Mouse (Mus musculus) kidney, postnatal 10 days (tissue): ENCODE results near the gene Tesk2.
A peak's percentile ranks its signal among the peaks of the same experiment; 100 is the strongest.
"Not testable (repeated sequence)": the region's sequence is repeated elsewhere in the genome, so short reads cannot be mapped to it uniquely, and the experiment has no call there.

Source experiments
- DNase-seq: peaks from one replicate; pipeline ENCODE4 v3.0.0; 2021; ENCODE audit warnings: mixed read lengths

The Tesk2 gene

DNA sequence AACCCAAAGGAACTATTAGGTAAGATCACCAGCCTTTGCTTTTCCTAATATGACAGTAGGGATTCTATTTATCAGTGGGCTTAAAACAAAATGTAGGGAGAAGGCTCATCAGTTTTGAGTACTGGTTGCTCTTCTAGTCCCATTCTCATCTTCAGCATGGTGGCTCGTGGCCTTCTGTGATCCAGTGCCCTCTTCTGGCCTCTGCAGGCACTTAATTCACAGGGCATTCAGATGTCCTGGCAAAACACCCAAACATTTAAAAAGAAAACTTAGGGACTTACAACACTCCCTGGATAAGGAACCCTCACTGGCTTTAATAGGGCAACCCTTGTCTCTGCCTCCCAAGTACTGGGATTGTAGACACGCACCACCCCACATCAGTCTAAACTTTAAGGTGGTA lies 73.5 kb downstream of the Tesk2 start:
- no peak for DNase-seq

DNA sequence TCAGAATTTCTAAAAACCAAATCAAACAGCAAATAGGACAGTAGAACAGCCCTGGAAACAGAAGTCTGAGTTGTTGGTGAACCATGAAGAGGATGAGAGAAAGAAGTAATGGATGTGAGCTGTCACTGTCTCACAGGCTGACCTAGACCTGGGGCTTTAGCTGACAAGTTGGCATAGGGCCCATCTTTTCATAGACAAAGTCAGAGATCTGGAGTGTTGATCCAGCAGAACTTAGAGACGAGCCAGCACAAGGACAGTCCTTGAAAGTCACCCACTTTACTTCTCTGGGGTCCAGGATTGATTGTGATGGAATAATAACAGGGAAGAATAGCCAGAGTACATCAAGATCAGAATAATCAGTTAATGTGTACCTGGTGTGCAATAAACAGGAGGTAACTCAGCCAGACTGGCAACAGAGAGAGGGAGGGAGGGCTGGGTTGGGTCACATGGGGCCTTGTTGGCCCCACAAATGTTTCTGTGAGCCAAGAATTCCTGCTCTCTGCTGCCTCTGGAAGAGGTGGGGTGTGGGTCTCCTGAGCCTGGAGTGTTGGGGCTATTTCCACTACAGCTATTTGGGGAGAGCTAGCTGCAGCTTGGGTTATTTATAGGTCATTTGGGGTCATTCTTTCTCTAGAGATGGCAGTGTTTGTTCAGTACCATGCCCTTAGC lies 75.8 kb downstream of the Tesk2 start:
- peak; percentile 38 for DNase-seq

DNA sequence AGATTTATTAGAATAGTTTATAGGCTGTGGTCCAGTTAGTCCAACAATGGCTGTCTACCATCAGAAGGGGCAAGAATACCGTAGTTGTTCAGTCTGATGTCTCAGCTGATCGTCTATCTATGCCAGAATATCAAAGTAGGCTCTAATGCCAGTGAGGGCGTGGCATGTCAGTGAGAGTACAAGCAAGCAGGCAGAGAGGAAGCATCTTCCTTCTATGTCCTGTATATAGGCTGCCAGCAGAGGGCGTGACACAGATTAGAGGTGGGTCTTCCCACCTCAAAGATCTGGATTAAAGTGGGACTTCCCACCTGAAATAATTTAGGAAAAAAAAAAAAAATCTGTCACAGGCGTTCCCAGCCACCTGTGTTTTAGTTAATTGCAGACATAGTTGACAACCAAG lies 79.2 kb downstream of the Tesk2 start:
- DNase-seq = peak; percentile 23

DNA sequence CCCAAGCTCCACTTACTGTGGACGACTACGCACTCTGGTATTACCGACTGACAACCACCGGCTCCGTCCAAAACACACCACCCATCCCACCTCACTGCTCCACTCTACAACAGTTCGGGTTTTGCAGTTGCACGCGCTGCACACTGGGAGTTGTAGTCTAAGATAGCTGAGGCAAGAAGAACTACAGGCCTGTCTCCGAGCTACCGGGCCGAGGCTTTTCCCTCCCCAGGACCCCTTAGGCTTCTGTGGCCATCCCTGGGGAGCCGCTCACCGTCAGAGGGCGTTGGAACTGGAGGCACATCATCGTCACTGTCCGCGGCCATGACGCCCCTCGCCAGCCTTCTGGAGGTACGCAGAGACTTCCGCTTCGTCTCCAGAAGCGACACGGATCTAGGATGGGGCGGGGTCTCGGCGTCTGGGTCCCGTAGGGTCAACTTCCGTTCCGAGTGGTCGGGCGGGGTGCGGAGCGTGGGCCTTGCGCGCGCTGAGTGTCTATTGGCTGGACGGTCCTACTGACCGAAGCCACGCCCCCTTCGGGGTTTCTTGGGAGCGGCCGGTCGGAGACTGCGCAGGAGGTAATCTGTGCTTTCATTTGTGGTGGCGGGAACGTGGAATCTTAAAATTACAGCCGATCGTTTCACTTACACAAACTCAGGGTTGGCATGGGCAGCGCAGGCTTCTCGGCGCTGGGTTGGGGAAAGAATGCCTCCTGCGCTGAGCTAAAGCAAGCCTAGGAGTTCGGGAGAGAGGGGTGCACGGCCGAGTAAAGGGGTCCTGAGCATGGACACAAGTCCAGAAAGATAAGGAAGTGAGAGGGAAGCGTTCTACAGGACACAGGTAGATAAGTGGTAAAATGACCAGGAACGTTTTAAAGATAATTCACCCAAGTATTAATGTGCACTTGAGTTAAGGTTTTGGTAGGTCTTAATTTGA lies 86.7 kb downstream of the Tesk2 start, which contains the start of the genes Toe1 and Mutyh:
TSS of gene Toe1 (minus strand) at position 444 of the 933 bp plus-strand sequence.
TSS of gene Mutyh (plus strand) at position 527 of the 933 bp plus-strand sequence.
- peak; percentile 97 for DNase-seq

DNA sequence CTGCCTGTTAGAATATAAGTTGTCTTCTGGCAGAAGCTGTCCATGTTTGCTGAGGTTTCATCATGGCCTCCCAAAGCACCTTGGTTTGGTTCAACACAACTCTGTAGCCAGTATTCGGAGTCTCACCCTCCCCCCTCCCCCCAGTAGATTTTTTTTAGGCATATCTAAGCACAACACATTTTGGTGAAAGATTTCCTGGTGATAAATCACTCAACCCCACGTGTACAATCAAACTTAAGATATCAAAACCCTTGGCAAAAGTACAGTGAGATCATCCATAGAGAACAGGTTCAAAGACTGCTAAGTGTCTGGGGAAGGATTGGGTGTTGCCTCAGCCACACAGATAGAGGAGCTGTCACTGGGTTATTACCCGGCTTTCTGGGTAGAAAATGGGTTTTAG lies 90.3 kb downstream of the Tesk2 start:
- DNase-seq = no peak

DNA sequence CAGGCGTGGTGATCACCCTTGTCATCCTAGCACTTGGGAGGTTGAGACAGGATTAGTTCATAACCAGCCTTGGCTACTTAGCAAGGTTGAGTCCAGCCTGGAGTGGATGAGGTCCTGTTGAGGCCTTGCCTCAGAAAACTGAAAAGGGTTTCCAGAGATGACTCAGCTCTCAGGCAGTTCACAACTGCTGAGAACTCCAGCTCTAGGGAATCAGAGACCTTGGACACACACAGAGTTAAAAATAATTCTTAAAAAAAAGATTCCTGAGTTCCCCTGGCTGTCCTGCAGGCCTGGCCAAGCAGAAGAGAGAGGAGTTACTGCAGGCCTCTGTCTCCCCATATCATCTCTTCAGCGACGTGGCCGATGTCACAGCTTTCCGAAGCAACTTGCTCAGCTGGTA lies 94.5 kb downstream of the Tesk2 start:
- DNase-seq = no peak

DNA sequence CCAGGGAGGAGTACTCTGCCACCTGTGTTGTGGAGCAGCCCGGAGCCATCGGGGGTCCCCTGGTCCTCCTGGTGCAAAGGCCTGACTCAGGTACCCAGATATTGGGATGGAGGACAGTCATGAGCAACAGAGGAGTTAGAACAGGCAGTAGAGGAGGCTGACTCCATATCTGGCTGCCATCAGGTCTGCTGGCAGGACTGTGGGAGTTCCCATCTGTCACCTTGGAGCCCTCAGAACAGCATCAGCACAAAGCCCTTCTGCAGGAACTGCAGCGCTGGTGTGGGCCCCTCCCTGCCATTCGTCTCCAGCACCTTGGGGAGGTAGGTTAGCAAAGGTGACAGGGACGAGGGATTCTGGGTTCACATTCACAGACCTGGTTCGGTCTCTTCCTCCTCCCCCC lies 96.7 kb downstream of the Tesk2 start:
- no peak for DNase-seq

DNA sequence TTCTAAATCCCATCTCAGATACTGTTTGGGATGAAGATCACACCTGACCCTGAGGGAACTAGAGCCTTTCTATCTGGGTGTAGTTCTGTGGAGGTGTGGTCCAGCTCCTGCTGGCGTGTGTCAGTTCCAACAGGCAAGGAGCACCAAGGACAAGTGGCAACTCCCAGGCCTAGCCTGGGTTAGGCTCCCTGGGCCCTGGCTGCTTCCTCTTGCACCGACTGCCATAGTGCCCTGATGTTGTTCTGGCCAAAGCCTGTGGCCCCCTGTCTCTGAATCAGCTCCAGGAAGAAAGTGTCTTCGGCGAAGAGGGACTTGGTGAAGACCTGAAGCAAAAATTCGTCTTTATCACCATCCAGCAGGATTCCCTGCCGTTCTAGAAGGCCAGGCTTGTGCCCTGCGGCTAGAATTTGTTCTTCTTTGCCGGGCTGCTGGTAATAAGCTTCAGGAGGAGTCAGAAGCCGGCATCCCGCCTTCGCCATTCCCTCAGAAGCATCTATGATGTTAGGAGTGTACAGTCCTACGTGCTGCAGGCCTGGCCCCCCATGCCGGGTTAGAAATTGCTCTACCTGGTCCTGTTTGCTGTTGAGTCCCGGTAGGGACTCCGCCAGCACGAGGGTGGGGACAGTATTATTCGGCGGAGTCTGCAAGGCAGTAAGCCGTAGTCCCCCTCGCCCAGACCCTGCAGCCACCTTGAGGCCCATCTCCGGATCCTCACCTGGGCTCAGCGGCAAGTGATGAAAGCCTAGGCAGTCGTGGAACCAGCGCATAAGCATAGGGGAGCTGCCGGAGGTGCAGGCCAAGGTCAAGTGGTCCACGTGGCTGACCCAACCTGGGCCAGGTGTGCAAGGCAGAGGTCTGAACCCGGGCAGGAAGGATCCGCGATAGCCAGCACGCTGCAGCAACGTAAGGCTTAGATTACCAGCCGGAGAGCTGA lies 99.5 kb downstream of the Tesk2 start:
- DNase-seq = no peak

DNA sequence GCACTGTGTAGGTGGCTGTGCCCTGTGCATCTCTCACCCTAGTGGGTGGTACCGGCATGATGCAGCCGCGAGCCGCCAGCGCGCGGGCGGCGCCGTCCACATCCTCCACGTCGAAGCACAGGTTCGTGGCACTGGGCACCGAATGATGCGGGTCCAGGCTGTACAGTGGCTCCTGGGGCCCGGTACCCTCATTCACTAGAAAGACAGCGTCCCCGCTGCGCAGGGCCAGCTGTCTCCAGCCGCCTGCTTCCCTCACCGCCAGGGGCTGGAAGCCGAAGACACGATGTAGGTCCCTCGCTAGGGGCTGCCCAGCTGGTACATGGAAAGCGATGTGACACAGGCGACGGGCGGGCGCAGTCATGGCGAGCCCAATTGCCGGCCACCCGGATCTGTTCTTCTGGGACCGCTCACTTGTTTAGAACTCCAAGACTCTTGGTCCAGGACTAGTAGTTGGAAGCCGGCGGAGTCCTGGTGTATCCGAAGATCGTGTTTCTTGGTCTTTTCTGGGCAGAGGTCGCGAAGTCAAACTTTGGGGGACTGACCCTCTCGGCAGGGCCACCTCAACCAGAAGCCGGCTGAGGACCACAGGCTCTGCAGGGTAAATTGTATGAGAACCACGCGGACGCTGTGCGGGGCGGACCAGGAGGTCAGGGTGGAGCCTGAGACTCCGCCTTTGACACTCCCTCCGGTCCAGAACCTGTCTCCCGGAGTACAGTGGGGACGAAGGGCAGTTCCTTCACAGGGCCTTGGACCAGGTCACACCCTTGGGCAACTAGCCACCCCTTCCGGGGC lies 100.3 kb downstream of the Tesk2 start:
- peak; percentile 84 for DNase-seq

DNA sequence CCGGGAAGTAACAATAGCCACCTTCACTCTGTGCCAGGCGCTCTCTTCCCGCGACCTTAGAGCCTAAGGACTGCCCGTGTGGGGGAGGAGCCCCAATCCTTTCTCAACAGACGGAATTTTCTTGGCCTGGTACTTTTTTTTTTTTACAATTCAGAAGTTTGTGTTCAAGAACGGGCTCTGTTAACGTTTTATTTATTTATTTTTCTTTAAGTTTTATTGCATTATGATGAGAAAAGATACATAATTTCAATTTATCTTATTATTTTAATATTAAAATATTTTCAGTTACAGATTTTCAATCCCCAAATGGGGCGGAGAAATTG lies 100.9 kb downstream of the Tesk2 start, which contains the start of gene Hpdl:
TSS of gene Hpdl (minus strand) at position 14 of the 323 bp plus-strand sequence.
- DNase-seq = no peak

DNA sequence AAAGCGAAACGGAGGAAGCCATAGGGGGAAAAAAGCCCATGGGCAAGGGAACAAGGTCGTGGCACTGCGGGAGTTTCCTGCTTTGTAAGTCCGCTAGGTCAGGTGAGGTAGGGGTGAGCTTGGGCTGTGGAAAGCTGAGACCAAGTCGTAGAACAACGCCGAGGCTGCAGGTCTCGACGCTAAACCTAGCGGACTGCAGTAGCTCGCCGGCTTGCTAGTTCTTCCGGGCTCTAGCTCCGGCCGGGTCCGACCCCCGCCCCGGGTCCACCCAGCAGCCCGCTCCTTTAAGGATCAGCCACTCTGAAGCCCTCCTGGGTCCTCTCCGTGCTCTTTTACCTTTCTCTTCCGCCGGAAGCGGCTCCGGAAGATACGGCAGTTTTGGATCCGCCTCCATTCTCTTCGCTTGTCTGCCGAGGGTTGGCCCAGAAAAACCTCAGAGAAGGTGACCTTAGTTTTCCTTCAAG lies 103.8 kb downstream of the Tesk2 start:
- peak; percentile 76 for DNase-seq

DNA sequence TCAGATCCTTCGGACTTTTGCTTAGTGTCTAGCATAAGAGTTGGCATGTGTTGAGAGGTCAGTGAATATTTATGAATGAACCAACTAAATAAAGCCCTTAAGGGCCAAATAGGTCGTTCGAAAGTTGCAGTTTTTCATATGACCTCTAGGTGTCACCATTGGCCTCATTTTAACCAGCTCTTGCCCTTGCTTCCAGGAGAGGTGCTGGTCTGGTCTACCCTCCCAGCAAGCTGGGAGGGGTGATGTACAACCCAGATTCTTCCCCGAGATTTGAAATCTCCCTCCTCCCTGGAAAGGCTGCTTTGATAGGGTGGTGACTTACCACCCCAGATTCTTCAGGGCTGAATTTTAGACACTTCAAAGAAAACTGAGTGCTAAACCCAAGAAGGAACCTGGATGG lies 107.1 kb downstream of the Tesk2 start:
- peak; percentile 37 for DNase-seq

DNA sequence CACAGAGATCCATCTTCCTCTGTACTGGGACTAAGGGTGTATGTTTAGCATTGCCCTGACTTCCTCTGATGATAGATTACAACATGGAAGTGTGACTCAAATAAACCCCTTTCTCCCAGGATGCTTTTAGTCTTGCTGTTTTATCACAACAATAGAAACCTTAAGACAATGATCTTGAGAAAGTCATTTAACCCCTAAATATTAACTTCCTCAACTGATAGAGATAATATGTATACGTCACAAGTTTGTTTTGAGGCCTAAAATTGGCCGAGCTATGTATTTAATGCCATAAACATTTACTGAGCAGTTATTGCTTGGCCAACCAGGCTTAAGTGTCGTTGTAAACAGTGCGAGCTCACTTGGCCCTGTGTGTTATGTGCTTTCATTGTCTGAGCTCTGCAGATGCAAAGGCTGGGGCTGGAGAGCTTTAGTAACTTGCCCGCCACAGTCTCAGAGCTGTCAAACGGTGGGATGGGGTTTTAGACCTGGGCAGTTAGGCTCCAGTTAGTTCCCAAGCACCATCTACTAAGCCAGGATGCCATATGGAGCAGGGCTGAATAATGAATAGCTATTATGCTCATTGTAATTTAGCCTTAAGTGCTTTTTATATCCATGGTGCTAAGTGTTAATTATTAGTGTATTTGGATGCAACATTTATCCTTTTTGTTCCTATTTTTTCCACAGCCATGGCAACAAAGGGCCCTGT lies 108.8 kb downstream of the Tesk2 start:
- no peak for DNase-seq

DNA sequence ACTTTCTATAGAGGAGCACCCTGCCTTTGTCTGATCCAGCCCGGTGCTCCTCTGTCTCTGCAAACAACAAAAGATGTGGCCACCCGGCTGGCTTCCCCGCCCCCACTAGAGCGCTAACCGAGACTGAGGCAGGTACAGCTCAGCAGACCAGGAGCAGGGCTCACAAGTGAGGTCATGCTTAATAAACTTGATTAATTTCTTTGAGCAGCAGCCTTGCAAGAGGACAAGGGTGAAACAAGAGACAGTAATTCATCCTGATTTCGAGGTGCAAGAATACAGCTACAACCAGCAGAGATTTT lies 109.3 kb downstream of the Tesk2 start:
- peak; percentile 27 for DNase-seq

DNA sequence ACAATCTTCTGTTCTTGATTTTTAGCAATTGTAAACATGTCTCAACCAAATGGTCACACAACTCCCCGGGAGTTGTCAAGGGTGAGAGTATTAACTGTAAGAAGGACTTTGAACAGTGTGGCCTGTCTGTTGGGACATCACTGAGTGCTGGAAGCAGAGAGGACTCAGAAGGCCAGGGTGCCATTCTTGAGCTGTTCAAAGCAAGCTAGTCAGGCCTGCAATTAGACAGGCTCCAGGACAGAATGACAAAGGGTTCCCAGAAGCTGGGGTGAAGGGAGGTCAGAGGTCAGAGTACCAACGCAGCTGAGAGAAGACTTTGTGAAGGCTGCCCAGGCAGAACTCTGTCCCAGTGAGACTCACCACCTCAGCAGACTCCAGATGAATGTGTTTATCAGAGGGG lies 118.3 kb downstream of the Tesk2 start:
- DNase-seq = no peak

DNA sequence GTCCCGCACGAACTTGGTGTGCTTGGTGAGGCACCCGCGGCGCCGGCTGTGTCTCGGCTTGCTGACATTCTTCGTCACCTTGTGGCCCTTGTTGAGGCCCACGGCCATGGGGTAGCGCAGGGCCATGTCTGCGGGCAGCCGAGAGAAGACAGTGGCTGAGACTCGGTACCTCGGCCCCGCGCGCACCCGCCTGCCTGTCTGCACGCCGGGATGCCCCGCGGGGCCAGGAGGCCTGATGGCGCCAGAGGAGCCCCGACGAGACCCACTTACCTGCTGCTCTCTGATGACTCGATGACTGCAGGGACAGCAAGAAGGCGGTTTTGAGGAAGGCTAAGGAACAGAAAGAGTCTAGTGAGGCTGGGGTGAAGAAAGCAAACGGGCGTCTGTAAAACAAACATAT lies 119.3 kb downstream of the Tesk2 start:
- DNase-seq = not testable (repeated sequence)

DNA sequence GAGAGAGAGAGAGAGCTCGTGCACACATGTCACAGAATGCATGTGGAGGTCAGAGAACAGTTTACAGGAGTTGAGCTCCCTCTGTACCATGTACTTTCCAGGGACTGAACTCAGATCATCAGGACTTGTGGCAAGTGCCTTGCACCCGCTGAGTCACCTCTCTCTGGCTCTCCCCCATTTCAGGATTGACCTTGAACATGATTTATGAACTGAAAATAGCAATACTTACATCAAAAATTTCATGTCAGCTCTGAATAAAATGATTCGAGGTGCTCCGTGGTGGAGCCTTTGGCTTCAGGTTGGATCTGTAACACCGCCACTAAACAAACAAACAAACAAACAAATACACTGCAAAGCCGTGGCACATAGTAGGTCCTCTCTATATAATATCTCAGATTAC lies 120.1 kb downstream of the Tesk2 start:
- DNase-seq = no peak

DNA sequence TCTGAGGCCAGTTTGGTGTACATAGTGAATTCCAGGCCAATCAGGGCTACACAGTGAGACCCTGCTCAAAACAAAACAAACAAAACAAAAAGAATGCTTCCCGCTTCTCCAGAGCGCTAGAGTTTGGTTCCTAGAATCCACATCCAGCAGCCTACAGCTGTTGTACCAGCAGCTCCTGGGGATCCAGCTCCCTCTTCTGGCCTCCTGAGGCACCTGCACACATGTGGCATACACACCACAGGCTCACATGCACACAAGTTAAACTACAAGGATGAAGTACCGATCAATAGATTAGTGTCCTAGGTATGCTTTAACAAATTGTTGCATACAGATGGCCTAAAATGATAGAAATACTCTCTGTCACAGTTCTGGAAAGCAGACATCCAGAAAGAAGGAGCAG lies 123.6 kb downstream of the Tesk2 start:
- no peak for DNase-seq

DNA sequence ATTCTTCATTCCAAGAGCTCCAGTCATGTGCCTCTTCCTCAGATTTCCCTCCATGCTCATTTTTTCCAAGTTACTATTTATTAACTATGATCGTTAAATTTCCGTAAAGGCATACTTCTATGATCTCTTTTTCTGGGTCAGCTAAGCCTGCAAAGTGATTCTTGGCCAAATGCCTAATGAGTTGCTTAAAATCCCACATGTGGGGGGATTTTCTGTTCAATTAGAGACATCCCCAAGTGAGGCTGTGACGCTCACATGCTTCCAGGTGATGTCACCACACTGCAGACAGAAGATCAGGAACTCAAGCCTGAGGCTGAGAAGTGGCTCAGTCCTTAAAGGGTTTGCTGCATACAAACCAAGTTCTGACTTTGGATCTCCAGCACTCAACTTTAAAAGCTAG lies 129.2 kb downstream of the Tesk2 start:
- DNase-seq = no peak

DNA sequence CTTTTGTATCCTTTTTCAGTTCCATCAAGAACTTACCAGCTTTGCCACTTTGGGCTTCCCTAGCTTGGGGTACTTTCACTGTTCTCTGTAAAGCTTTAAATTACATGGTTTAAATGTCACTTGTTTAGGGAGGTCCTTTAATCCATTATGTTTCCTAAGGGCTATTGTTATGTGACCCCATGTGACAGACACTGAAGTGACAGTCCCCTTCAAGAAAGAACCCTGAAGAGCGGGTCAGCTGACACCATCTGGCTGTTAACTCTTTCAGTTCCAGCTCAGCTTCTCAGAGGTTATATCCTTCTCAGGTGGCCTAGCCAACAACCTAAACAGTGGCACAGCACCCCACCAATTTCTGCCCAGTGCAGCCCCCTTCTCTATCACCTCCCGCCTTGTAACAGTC lies 133.5 kb downstream of the Tesk2 start:
- DNase-seq = no peak
